Mouse (Mus musculus) CD4-positive, CD25-positive, alpha-beta regulatory T cell, adult 4 months (primary cell): ENCODE data around the gene Dnlz. TPM values are rescaled to one million over a fixed set of nuclear protein-coding genes. Genes with fewer than 3 reads are reported as not detected.
"Not testable (repeated sequence)": the region's sequence is repeated elsewhere in the genome, so short reads cannot be mapped to it uniquely, and the experiment has no call there.

ENCODE experiments used
- ATAC-seq: one replicate; pipeline ENCODE4 v1.8.0; 2017
- polyA plus RNA-seq, 2 experiments: library from polyadenylated mRNA; unstranded; fragments of 100-300 nt; shearing (Covaris generic); gene quantifications; one replicate each; pipeline ENCODE4 v1.2.1; 2017

Dnlz gene
- 1 to 10 TPM; 6.4 to 7.1 TPM for polyA plus RNA-seq

- peak; percentile 94 for ATAC-seq
Measured at GRCm38 (mm10) chr2:26351358-26352290, at the start of gene Dnlz. Dnlz (minus strand) TSS chr2:26352110.

DNA sequence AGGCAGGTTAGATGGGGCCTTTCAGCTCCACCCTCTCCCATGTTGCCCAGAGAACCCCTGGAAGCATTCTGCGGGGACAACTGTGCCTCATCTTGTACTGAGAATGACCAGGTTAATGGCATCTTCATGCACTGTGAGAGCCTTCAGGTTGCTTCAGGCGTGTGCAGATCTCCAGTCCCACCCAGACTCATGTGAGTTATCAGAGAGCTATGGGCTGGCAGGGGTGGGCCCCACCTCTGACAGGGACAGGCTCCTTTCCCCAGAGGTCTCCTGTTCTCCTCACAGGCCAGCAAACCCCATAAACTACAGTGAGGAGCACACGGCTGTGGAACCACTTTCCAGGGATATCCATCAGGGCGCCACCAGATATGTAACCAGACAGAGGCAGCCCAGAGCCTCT is 49.1 kb upstream of the Dnlz start:
- ATAC-seq: no peak

DNA sequence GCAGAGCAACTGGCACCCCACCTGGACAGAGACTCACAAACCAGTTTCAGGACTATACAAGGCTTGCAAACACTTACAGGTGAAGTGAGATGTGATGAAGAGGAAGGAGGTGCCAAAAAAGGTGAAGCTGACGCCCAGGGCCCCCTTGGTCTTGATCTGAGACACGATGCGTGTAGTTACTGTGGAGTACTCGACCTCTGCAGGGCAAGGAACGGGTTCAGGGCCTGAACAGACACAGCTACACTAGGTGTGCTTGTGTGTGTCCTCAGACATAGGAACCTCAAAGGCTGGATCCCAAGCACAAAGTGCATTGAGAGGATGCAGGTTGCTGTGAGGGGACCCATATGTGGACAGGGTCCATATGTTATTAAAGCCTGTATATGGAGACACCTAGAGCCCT is 48.4 kb upstream of the Dnlz start:
- ATAC-seq: no peak

DNA sequence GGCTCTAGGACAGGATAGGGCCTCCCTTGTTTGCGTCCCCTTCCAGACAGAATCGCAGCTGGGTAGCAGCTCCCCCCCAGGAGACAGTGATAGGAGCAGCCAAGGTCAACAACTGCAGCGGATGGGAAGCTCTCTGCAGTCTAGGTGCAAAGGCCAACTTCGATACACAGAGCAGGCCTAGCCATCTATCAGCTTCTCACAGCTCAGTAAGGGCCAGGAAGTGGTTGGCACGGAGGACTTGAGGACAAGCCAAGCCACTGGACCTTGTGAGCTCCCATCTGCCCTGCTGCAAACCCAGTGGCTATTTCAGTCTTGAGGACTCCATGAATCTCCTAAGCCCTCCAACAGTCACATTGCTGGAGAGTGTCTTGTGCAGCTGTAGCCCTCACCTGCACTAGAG is 47.7 kb upstream of the Dnlz start:
- no peak for ATAC-seq

GRCm38 (mm10) chr2:26398978-26399377 is 47.1 kb upstream of the Dnlz start:
- ATAC-seq: no peak

DNA sequence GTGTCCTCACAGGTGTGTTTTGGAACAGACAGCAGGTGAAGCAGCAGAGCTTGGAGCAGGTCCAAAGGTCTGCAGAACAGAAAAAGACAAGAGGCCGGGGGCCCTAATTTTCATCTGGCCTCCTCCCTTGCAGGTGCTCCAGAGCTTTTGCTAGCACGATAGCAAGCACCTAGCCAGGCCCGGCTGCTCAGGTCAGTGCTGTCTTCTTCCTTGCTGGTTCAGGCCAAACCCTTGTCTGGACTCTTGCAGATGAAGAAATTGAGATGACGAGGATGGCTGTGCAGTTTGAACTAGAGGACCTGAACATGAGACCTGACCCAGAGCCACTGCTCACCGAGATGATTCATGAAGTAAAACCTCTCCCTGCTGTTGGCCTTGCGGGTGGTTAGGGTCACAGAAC is 39.7 kb upstream of the Dnlz start:
- no peak for ATAC-seq

- no peak for ATAC-seq
Measured at GRCm38 (mm10) chr2:26390954-26391353, 39.0 kb upstream of the Dnlz start.

- ATAC-seq: peak; percentile 98
Measured at GRCm38 (mm10) chr2:26389154-26389690, 37.3 kb upstream of the Dnlz start, which contains the start of the genes Entr1 and Pmpca. Entr1 (minus strand) TSS chr2:26389316. Pmpca (plus strand) TSS chr2:26389339.

GRCm38 (mm10) chr2:26388682-26389153 is 36.8 kb upstream of the Dnlz start:
- no peak for ATAC-seq

DNA sequence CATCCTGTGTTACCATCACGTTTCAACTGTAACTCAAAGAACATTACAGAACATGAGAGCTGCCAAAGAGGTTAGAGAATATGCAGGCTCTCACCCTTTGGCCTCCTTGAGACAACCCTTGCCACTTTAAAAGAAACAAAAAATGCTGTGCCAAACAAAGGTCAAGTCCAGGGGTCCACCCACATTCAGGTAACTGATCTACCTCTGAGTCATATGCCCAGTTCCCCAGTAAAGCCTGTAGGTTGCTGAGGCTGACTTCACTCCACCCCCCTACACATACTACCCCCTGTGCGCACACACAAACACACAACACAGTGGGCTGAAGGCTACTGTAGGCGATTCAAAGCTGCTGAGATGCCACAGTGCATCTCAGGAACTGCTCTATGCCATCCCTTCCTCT is 35.8 kb upstream of the Dnlz start:
- no peak for ATAC-seq

DNA sequence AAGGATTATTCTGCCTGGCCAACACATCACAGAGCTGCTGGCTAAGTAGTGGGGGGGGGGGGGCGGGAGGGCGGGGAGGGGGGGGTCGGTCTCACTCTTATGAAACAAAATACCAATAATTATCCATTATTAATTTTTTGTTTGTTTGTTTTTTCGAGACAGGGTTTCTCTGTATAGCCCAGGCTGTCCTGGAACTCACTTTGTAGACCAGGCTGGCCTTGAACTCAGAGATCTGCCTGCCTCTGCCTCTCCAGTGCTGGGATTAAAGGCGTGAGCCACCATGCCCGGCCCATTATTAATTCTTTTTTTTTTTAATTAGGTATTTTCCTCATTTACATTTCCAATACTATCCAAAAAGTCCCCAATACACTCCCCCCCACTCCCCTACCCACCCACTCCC is 29.0 kb upstream of the Dnlz start:
- not testable (repeated sequence) for ATAC-seq

DNA sequence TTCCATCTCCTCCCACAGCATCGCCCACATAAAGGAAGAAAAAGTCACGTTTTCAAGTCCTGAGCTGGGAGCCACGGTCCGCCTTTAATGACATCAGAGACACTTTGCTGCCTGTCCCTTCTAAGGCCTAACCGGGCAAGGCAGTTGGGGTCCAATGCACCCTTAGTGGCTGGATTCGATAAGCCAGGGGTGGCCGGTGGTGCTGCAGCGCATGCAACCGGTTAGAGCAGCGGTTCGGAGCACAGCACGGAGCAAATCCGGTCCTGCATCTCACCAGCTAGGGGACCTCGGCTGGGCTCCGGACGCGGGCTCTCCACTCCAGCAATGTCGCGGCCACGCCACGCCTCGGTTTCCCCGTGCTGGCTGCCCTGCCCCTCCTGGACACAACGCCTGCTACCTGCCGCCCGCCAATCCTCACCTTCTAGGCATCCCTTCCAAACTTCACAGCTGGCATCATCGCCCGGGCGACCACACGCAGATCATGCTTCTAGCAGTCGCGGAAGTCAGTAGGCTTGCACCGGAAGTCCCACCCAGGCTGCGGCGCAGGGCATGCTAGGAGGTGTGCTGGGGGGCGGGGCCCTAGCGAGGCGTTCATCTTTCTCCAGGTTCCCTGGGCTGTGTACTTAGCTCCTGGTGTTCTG is 28.3 kb upstream of the Dnlz start, which contains the start of gene Snapc4:
Snapc4 (minus strand) TSS at position 523 of the 641 bp plus-strand sequence.
- peak; percentile 100 for ATAC-seq

DNA sequence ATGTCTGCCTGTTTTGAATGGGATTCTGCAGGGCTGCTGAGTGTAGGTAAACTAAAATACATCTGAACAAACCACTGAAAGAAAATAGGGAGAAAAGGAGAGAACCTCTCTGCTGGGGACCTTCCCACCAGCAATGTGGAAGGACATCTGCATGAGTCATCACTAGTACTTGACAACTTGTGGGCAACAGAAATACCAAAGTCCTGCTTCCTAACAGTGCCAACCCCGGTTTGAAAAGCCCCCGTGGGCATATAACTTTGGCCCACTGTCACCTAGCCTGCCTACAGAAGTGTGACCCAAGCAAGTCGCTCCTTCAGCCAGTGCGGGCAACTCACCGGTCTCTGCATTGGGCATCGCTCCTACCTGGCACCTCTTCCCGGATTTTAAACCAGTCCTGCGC is 20.5 kb upstream of the Dnlz start:
- ATAC-seq: no peak

- no peak for ATAC-seq
Measured at GRCm38 (mm10) chr2:26368572-26368971, 16.7 kb upstream of the Dnlz start.

DNA sequence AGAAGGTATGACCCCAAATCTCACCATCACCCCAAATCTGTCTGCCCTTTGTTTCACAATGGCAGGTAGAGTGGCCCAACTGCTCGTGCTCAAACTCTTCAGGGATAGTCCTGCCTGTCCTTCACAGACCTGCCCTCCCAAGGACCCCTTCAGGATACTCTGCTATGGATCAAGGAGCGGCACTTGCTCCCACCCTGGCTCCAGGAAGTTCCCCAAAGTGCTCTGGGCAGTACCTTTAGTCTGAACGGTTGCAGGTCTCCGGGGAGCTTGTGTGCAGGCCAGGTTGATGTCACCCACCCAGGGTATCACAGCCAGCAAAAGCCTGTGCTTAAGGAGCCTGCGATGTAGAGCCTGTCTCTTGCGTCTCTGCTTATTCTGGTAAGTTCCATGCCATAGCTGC is 16.0 kb upstream of the Dnlz start:
- no peak for ATAC-seq

- ATAC-seq: no peak
Measured at GRCm38 (mm10) chr2:26364738-26365465, 13.0 kb upstream of the Dnlz start.

DNA sequence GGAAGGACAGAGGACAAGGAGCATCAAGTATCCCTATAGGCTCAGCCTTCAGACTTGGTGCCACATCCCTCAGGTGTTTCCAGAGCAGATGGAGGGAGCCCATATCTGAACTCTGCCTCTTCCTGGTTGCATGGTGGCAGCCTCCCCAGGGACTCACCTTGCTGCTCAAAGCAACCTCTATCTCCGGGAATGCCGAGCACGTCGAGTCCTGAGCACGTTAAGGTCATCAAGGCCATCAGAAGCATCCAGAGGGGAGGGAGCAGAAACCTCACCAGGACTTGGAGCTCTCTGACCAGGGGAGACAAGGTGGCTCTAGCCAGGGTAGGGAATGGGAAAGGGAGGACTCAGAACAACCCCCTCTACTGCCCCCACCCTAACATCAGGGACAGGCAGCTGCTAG is 11.6 kb upstream of the Dnlz start:
- no peak for ATAC-seq

GRCm38 (mm10) chr2:26362991-26363390 is 11.1 kb upstream of the Dnlz start:
- ATAC-seq: no peak

DNA sequence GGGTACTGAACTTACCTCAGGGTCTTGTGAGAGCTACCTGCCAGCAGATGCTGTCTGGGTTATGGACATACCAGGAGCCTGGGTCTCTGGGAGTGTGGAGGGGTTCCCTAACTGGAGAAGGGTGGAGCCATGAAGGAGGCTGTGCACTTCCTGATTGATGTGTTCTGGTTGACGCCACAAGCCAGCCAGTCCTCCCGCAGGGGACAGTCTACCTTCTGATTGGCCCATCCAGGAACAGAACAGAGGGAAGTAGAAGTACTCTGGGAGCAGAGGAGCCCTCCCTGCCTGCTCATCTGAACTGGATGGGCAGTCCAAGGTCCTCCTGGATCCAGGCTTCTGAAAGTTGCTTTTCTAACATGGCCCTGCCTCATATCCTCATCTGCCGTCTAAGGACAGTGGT is 8.9 kb upstream of the Dnlz start, which contains the start of gene Card9:
Card9 (minus strand) TSS at position 147 of the 400 bp plus-strand sequence.
- ATAC-seq: no peak

DNA sequence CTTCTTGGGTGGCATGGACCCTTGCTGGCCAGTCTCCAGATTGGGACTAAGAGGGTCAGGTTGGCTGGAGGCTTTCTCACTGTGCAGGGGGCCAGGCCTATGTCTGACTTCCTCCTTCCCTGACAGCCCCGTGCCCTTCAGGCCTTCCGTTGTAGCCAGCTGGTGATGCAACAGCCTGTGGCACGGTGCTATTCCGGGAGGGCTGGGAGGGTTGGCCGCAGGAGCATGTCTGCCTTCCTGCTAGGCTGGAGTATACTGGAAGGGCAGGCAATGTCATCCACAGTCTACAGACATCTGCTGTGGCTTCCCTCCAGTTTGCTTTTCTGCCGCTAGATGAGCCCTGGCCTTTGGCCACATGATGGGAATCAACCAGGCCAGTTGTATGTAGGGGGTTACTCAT is 8.1 kb upstream of the Dnlz start:
- ATAC-seq: no peak

GRCm38 (mm10) chr2:26358667-26359320 is 6.9 kb upstream of the Dnlz start:
- ATAC-seq: no peak

- ATAC-seq: no peak
Measured at GRCm38 (mm10) chr2:26357484-26357883, 5.6 kb upstream of the Dnlz start.
